12 mouse cellular contexts compared by ENCODE assay signal in genomic region chr14:47000786-47001761, GRCm38 (mm10).
DNase-seq lines count a peak whose midpoint lies in the region; ATAC-seq and TF ChIP-seq lines count a peak whose summit lies in the region.
"Had no signal": no experiment of that assay in that cellular context is flagged by ENCODE, and none has a peak within 500 bp of the region (broad histone marks: within the 10 kb centered on the region; RNA-seq: fewer than 3 reads in every experiment).

No protein-coding gene starts in this region.

- 80% methylated on average over 24 of the region's 24 CpGs for WGBS in midbrain, embryonic 13.5 days
- 80% methylated on average over 24 of the region's 24 CpGs for WGBS in midbrain, embryonic 10.5 days
- WGBS in hindbrain, embryonic 14.5 days, result 65% methylated on average over 24 of the region's 24 CpGs
- whole genome bisulfite sequencing in neural tube, embryonic 15.5 days, result 67% methylated on average over 24 of the region's 24 CpGs

- H3K9me3 ChIP-seq in midbrain, embryonic 13.5 days, result no peaks in the 10 kb centered on the region
- no peaks in the 10 kb centered on the region for H3K9me3 ChIP-seq in midbrain, embryonic 10.5 days (replicated peaks)
- no peaks in the 10 kb centered on the region for H3K9me3 ChIP-seq in hindbrain, embryonic 14.5 days (ENCODE audit: control insufficient read depth, low read length)
- H3K9me3 ChIP-seq in neural tube, embryonic 15.5 days (replicated peaks), result no peaks in the 10 kb centered on the region
- H3K9me3 ChIP-seq: megakaryocyte, embryonic 14.5 days had no signal

- 0 out of 2 replicates have a peak, but pooled peaks have one; percentile 11 for ATAC-seq in midbrain, embryonic 13.5 days
- peak; percentile 59; the same call in 1 of the 2 replicates for ATAC-seq in hindbrain, embryonic 14.5 days (ENCODE audit: low FRiP score)
- ATAC-seq in neural tube, embryonic 15.5 days (ENCODE audit: low FRiP score), result peak; percentile 56

- H3K4me3 ChIP-seq in gastrocnemius, adult 2 months, result peak overlapping the region; percentile 62
- H3K4me3 ChIP-seq in midbrain, embryonic 13.5 days (replicated peaks), result no peak overlapping the region
- H3K4me3 ChIP-seq in midbrain, embryonic 10.5 days, result no peak overlapping the region
- H3K4me3 ChIP-seq in hindbrain, embryonic 14.5 days (replicated peaks; ENCODE audit: low read length), result no peak overlapping the region
- H3K4me3 ChIP-seq in neural tube, embryonic 15.5 days (replicated peaks), result no peak overlapping the region
- H3K4me3 ChIP-seq: left cerebral cortex, adult 2 months; megakaryocyte, embryonic 14.5 days had no signal

- TF ChIP-seq CTCF in gastrocnemius, adult 2 months (IDR thresholded peaks at IDR 0.05), result no peak

- no peak overlapping the region for H3K4me2 ChIP-seq in midbrain, embryonic 13.5 days (replicated peaks)
- H3K4me2 ChIP-seq in hindbrain, embryonic 14.5 days (replicated peaks), result no peak overlapping the region
- no peak overlapping the region; the same call in 1 of the 2 replicates for H3K4me2 ChIP-seq in neural tube, embryonic 15.5 days
- H3K4me2 ChIP-seq: liver, embryonic 11.5 days had no signal

- peak; percentile 58 for DNase-seq in gastrocnemius, adult 2 months
- no peak for DNase-seq in gastrocnemius, postnatal 4 days (ENCODE audit: low spot score in 2 of 2)
- no peak for DNase-seq in midbrain, embryonic 10.5 days (ENCODE audit: low spot score)
- DNase-seq in hindbrain, embryonic 14.5 days (ENCODE audit: low spot score), result no peak
- no peak for DNase-seq in kidney, adult 11 months
- DNase-seq: adrenal gland, adult 8-10 months; cerebellum, adult 2 months had no signal

- peaks cover 5% of the 10 kb centered on the region; the same call in 1 of the 2 replicates for H3K4me1 ChIP-seq in midbrain, embryonic 13.5 days (replicated peaks)
- H3K4me1 ChIP-seq in midbrain, embryonic 10.5 days, result peaks cover 15% of the 10 kb centered on the region; the same call in 1 of the 2 replicates
- peaks cover 7% of the 10 kb centered on the region; the same call in 1 of the 2 replicates for H3K4me1 ChIP-seq in hindbrain, embryonic 14.5 days (replicated peaks; ENCODE audit: control insufficient read depth, insufficient read depth, low read length)
- H3K4me1 ChIP-seq in neural tube, embryonic 15.5 days, result peaks cover 6% of the 10 kb centered on the region; the same call in 1 of the 2 replicates

- peak overlapping the region; percentile 91 for H3K27ac ChIP-seq in gastrocnemius, adult 2 months
- H3K27ac ChIP-seq in midbrain, embryonic 13.5 days, result no peak overlapping the region
- no peak overlapping the region for H3K27ac ChIP-seq in midbrain, embryonic 10.5 days (replicated peaks)
- no peak overlapping the region for H3K27ac ChIP-seq in hindbrain, embryonic 14.5 days
- no peak overlapping the region for H3K27ac ChIP-seq in neural tube, embryonic 15.5 days (replicated peaks)
- H3K27ac ChIP-seq: left cerebral cortex, adult 2 months had no signal

- H3K27me3 ChIP-seq in midbrain, embryonic 13.5 days, result no peaks in the 10 kb centered on the region
- H3K27me3 ChIP-seq in midbrain, embryonic 10.5 days (ENCODE audit: low read depth, poor library complexity, severe bottlenecking), result no peaks in the 10 kb centered on the region
- no peaks in the 10 kb centered on the region for H3K27me3 ChIP-seq in hindbrain, embryonic 14.5 days (ENCODE audit: control insufficient read depth, insufficient read depth, low read length)
- H3K27me3 ChIP-seq in neural tube, embryonic 15.5 days (replicated peaks), result no peaks in the 10 kb centered on the region

- intact Hi-C loops in gastrocnemius, adult 2 months (cut with DNase I), result loop anchor here (1.0 to 10.0 kb wide), 4 partner anchors 34 to 254 kb away; partner anchors contain the start of gene Gch1

- no peaks in the 10 kb centered on the region for H3K36me3 ChIP-seq in midbrain, embryonic 13.5 days
- H3K36me3 ChIP-seq in midbrain, embryonic 10.5 days, result no peaks in the 10 kb centered on the region
- H3K36me3 ChIP-seq in hindbrain, embryonic 14.5 days (replicated peaks; ENCODE audit: control insufficient read depth, insufficient read depth), result no peaks in the 10 kb centered on the region
- no peaks in the 10 kb centered on the region for H3K36me3 ChIP-seq in neural tube, embryonic 15.5 days

- H3K9ac ChIP-seq in midbrain, embryonic 13.5 days (replicated peaks), result no peak overlapping the region
- H3K9ac ChIP-seq in hindbrain, embryonic 14.5 days, result no peak overlapping the region
- no peak overlapping the region for H3K9ac ChIP-seq in neural tube, embryonic 15.5 days (replicated peaks)
